Mouse (Mus musculus) adrenal gland (tissue): ENCODE measurements around the gene Sytl3.
"Not testable (repeated sequence)": the region's sequence is repeated elsewhere in the genome, so short reads cannot be mapped to it uniquely, and the experiment has no call there.

Experiments
- intact Hi-C: fragments of 180-260 bp; cut with DNase I; formaldehyde crosslinking; loops from one replicate; pipeline ENCODE4 v1.15.1; 2025

Sytl3 gene

GRCm38 (mm10) chr17:6645668-6646067 lies 13.2 kb upstream of the Sytl3 start:
- intact Hi-C loops = not testable (repeated sequence)

DNA sequence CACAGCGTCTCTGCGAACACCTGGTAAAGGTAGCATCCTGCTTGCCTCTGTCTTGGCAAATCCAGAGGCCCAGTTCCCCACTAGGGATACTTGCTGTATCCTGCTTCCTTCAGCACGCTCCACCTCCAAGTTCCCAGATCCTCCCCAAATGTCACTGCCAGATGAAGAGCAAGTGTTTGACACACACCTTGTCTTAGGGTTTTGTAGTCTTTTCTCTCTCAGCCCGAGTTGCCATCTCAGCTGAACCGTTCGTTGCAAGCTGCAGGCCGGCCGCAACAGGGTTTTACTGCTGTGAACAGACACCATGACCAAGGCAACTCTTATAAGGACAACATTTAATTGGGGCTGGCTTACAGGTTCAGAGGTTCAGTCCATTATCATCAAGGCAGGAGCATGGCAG lies 12.1 kb upstream of the Sytl3 start:
- intact Hi-C loops = not testable (repeated sequence)

DNA sequence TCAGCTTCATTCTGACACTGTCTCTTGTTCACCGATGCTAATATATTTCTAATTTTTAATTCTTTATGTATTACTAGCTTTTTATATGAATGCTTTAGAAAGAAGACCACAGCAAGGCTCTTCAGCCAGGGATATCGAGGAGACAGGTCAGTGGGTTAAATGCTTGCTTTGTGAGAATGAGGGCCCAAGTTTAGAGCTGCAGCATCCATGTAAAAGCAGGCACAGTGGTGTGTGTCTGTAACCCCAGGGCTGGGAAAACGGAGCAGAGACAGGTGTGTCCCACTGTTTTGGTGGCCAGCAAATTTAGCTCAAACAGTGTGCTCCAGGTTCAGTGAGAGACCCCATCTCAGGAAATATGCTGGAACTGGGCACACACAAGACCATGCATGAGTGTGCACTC lies 11.4 kb upstream of the Sytl3 start:
- intact Hi-C loops = not testable (repeated sequence)

GRCm38 (mm10) chr17:6650904-6651565 lies 7.9 kb upstream of the Sytl3 start:
- intact Hi-C loops = not testable (repeated sequence)

GRCm38 (mm10) chr17:6653341-6653946 lies 5.4 kb upstream of the Sytl3 start:
- intact Hi-C loops = not testable (repeated sequence)

DNA sequence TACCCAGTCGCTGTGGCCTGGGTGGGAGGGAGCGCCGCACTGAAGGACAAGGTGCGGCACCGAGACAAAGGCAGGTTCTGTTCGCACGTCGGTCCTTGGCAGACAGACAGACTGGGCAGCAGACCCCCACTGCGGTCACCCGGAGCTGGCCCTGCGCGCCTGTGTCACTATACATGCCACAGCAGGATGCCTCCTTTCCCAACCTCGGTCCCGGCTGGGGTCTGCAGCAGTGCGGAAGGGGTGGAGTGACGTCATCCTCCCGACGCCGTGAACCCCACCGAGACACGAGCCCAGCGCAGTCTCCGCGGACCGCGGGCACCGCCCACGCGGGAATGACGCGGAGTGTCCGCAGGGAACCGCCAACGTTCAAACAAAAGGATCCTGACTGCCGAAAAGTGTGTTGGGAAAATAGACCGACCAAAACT lies 3.8 kb upstream of the Sytl3 start:
- intact Hi-C loops = not testable (repeated sequence)

GRCm38 (mm10) chr17:6655567-6656281 lies 3.2 kb upstream of the Sytl3 start, which contains the start of gene Dynlt1f:
Dynlt1f (minus strand) TSS chr17:6655900.
- intact Hi-C loops = not testable (repeated sequence)

DNA sequence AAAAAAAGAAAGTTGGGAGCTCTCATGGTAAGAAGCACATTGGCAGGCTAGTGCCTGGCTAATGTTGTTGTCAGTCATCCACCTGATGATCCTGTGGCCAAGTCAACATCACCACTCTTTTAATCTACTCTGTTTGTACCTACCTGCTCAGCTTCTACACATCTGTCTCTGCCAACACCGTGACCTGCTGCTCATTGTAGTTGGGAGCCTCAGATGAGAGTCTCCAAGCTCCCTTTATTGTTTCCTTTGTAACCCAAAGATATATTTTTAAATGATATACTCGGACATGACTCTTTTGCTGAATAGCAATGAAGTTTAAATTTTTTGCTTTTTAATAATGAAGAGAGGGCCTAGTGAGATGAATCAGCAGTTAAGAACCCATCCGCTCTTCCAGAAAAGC lies 2.4 kb upstream of the Sytl3 start:
- intact Hi-C loops = not testable (repeated sequence)

GRCm38 (mm10) chr17:6660589-6660988 lies 1.7 kb downstream of the Sytl3 start:
- intact Hi-C loops = not testable (repeated sequence)

DNA sequence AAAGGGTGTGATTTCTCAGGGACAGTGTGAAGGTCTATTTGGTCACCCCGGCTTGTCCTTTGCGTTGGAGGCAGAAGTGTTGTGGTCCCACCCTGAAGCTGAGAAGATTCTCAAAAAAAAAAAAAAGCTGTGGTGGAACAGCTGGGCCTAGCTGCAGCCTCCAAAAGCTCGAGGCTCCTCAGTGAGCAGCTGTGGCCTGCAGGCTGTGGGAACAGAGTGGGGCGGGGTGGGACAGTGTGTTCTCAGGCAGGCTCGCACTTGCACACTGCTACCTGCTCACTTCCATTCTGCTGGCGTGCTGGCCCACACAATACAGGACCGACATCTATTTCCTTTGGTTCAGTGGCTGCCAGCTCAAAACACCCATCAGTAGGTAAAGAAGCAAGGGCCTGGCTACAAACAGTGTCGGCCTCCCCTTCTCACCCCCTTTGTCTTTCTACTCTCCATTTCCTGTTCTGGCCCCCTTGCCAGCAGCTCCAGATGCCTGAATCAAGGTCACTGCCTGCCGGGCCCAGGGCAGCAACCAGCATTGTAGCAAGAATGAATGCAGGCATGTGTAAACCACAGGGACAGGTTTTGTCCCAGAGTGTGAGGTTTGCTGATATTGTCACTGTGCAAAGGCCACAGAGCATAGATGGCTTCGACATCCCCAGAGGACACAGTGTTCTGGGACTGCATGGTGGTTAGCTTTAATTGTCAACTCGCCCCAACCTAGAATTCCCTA lies 2.4 kb downstream of the Sytl3 start:
- intact Hi-C loops = not testable (repeated sequence)

DNA sequence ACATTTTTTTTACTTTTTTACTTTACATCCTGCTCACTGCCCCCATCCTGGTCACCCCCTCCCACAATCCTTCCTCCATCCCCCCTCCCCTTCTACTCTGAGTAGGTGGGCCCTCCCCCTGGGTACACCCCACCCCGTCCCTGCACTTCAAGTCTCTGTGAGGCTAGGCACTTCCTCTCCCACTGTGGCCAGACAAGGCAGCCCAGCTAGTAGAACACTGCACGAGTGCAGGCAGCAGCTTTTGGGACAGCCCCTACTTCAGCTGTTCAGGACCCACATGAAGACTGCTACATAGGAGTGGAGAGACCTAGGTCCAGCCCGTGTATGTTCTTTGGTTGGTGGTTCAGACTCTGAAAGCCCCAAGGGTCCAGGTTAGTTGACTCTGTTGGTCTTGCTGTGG lies 3.9 kb downstream of the Sytl3 start:
- intact Hi-C loops = not testable (repeated sequence)

DNA sequence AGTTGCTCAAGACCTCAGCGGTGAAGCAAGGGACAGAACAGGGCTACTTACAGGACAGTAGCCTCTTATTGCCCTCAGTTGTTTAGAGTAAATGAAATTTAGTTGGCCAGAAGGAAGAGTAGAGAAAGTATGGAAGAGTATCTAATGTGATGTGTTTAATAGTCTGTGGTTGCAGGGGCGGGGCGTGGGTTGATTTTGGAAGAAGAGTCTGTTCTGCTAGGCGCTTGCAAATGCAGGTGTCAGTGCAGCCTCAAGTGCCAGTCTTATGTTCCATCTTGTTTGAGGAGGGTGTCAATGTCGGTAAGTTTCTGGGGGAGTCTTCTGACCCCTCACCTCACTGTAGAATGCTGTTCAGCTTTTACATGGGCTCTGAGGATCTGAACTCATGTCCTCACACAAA lies 6.5 kb downstream of the Sytl3 start:
- intact Hi-C loops = not testable (repeated sequence)

GRCm38 (mm10) chr17:6668522-6668921 lies 9.6 kb downstream of the Sytl3 start:
- intact Hi-C loops = not testable (repeated sequence)

- intact Hi-C loops = not testable (repeated sequence)
These were observed 15.4 kb downstream of the Sytl3 start for GRCm38 (mm10) chr17:6674297-6674696.

DNA sequence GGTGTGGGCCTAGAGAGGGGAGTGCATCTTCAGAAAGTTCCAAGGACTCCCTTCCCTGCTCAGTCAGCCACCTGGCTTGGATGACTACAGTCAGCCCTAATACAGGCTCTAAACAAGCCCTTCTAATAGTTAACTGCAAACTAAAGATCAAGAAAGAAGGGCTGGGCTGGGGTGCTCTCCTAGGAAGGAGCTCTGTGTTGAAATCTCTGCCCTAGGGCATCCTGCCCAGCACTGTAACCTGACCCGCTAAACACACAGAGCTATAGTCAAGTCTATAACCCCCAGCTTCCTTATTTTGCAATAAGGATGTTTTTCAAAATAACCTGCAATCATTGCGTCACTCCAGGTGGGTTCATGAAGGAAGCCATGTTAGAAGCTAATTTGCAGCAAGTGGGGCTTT lies 19.2 kb downstream of the Sytl3 start:
- intact Hi-C loops = not testable (repeated sequence)

GRCm38 (mm10) chr17:6681721-6682120 lies 22.8 kb downstream of the Sytl3 start:
- intact Hi-C loops = not testable (repeated sequence)

DNA sequence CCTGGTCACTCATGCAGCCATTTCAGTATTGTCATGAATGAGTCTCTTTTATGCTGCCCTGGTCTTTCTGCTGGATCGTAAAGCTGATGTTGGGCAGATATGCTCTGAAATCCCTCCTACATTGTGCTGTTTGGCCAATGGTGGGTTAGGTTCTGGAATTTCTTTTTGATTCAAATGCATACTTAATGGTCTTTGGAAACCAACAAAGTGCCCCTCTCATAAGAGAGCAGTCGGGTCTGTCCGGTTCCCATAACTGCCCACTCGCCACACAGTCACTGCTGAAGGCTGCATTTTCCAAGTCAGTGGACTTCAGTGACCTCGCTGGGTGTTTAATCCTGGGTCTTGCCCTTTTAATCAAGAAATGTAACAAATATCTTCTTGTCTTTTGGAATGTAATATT lies 24.8 kb downstream of the Sytl3 start:
- intact Hi-C loops = not testable (repeated sequence)

GRCm38 (mm10) chr17:6684464-6685287 lies 25.8 kb downstream of the Sytl3 start:
- intact Hi-C loops = not testable (repeated sequence)

- intact Hi-C loops = not testable (repeated sequence)
These were observed 26.5 kb downstream of the Sytl3 start for GRCm38 (mm10) chr17:6685288-6685818.

GRCm38 (mm10) chr17:6686299-6686971 lies 27.5 kb downstream of the Sytl3 start:
- intact Hi-C loops = not testable (repeated sequence)
